Mouse (Mus musculus) kidney, embryonic 14.5 days (tissue): ENCODE data around the gene Pcolce2. TPM values are rescaled to one million over a fixed set of nuclear protein-coding genes. Genes with fewer than 3 reads are reported as not detected.

Experiments
- ATAC-seq: fragments of 200-750 bp; cut with Nextera tagmentation; 2 replicates; pipeline ENCODE4 v1.8.0; 2017; ENCODE audit warnings: moderate number of reproducible peaks, mild to moderate bottlenecking, moderate TSS enrichment, moderate library complexity; ENCODE audit not compliant: low FRiP score, low TSS enrichment
- H3K27ac ChIP-seq: fragments of 300-500 bp; sonication (generic); 2 replicates; pipeline ENCODE4 v1.5.1; 2014; ENCODE audit warnings: low read depth, mild to moderate bottlenecking, low read length, moderate library complexity, mixed read lengths
- H3K27me3 ChIP-seq: fragments of 300-500 bp; sonication (generic); 2 replicates; pipeline ENCODE4 v1.6.1; 2014; ENCODE audit warnings: mild to moderate bottlenecking, low read length; ENCODE audit not compliant: control insufficient read depth, insufficient read depth
- H3K36me3 ChIP-seq: fragments of 300-500 bp; sonication (generic); 2 replicates; pipeline ENCODE4 v1.6.1; 2014; ENCODE audit warnings: low read length, mixed read lengths; ENCODE audit not compliant: control insufficient read depth, insufficient read depth
- H3K4me1 ChIP-seq: fragments of 300-500 bp; sonication (generic); 2 replicates; pipeline ENCODE4 v1.6.1; 2014; ENCODE audit warnings: low read length, mixed read lengths; ENCODE audit not compliant: control insufficient read depth, insufficient read depth
- H3K4me2 ChIP-seq: fragments of 300-500 bp; sonication (generic); replicated peaks from 2 replicates; pipeline ENCODE4 v1.6.1; 2014; ENCODE audit warnings: low read depth, mild to moderate bottlenecking, low read length
- H3K4me3 ChIP-seq: fragments of 300-500 bp; sonication (generic); 2 replicates; pipeline ENCODE4 v1.5.1; 2014; ENCODE audit warnings: mild to moderate bottlenecking, low read length
- H3K9ac ChIP-seq: fragments of 300-500 bp; sonication (generic); 2 replicates; pipeline ENCODE4 v1.6.1; 2014; ENCODE audit warnings: low read depth, mild to moderate bottlenecking, low read length, moderate library complexity
- H3K9me3 ChIP-seq: fragments of 300-500 bp; sonication (generic); 2 replicates; pipeline ENCODE4 v1.6.1; 2016; ENCODE audit warnings: low read length; ENCODE audit not compliant: control insufficient read depth
- WGBS: fragments of 180-500 bp; shearing (Covaris S2); extraction: QIAGEN DNeasy Blood & Tissue Kit; methylation state at CpG from one replicate; pipeline ENCODE4 v1.1.7; 2014; 5-methylcytosine and 5-hydroxymethylcytosine counted together
- polyA plus RNA-seq: library from polyadenylated mRNA; unstranded; fragments of >200 nt; fragmentation: Nextera tagmentation; extraction: Ambion mirVana; gene quantifications from 2 replicates; pipeline ENCODE4 v1.2.1, GENCODE M21; 2014

Pcolce2 gene
- polyA plus RNA-seq, 1 experiment from 2014 or later: 1.5 TPM

GRCm38 (mm10) chr9:95712574-95712973, 75.2 kb downstream of the Pcolce2 start:
- no peak for ATAC-seq
- Histone ChIP-seq H3K27me3 (no peaks in the 10 kb centered on the region), H3K4me1 (no peaks in the 10 kb centered on the region), H3K4me2 (no peak overlapping the region), H3K4me3 (no peak overlapping the region), H3K9me3 (no peaks in the 10 kb centered on the region), H3K27ac (no peak overlapping the region), H3K9ac (no peak overlapping the region), H3K36me3 (no peaks in the 10 kb centered on the region)
- WGBS: 38% methylated on average over 8 of the region's 8 CpGs

GRCm38 (mm10) chr9:95736238-95736637, 98.8 kb downstream of the Pcolce2 start:
- ATAC-seq: no peak

GRCm38 (mm10) chr9:95744845-95745613, 107.6 kb downstream of the Pcolce2 start:
- 52% methylated on average over 7 of the region's 7 CpGs for WGBS
- Histone ChIP-seq H3K4me2 (no peak overlapping the region), H3K9me3 (no peaks in the 10 kb centered on the region), H3K9ac (no peak overlapping the region), H3K36me3 (no peaks in the 10 kb centered on the region), H3K27ac (no peak overlapping the region), H3K27me3 (peaks cover 8% of the 10 kb centered on the region), H3K4me1 (no peaks in the 10 kb centered on the region), H3K4me3 (no peak overlapping the region)
- ATAC-seq: no peak

More at GRCm38 (mm10) chr9:95736238-95736637, 98.8 kb downstream of the Pcolce2 start:
- no peak overlapping the region for H3K4me2 ChIP-seq
- H3K9ac ChIP-seq: no peak overlapping the region
- H3K4me3 ChIP-seq: no peak overlapping the region
- H3K27me3 ChIP-seq: no peaks in the 10 kb centered on the region
- no peaks in the 10 kb centered on the region for H3K36me3 ChIP-seq
- no peak overlapping the region for H3K27ac ChIP-seq
- H3K9me3 ChIP-seq: no peaks in the 10 kb centered on the region
- H3K4me1 ChIP-seq: no peaks in the 10 kb centered on the region

- no peak overlapping the region for H3K4me3 ChIP-seq
- H3K27ac ChIP-seq: no peak overlapping the region
- H3K4me2 ChIP-seq: no peak overlapping the region
- ATAC-seq: no peak
- no peaks in the 10 kb centered on the region for H3K36me3 ChIP-seq
- WGBS: 87% methylated on average over 5 of the region's 5 CpGs
- no peaks in the 10 kb centered on the region for H3K9me3 ChIP-seq
- H3K27me3 ChIP-seq: peaks cover 12% of the 10 kb centered on the region
- no peaks in the 10 kb centered on the region for H3K4me1 ChIP-seq
- no peak overlapping the region for H3K9ac ChIP-seq
Observed at GRCm38 (mm10) chr9:95747298-95747697, 109.9 kb downstream of the Pcolce2 start.

Other genes starting within 250 kb of the Pcolce2 start
- gene Chst2, start 230.9 kb upstream of the Pcolce2 start, polyA plus RNA-seq: 9.8 and 10.5 TPM in 2 replicates
- 163 and 164 TPM in 2 replicates for gene U2surp, start 125.6 kb upstream of the Pcolce2 start, polyA plus RNA-seq
- gene Paqr9, start 77.9 kb upstream of the Pcolce2 start, polyA plus RNA-seq: 0.46 and 0.54 TPM in 2 replicates
- 3.4 and 4.8 TPM in 2 replicates for gene Trpc1, start 112.8 kb downstream of the Pcolce2 start, polyA plus RNA-seq
- gene Pls1, start 207.7 kb downstream of the Pcolce2 start, polyA plus RNA-seq: 9.2 and 14.1 TPM in 2 replicates
- 18.1 and 27.7 TPM in 2 replicates for gene Atr, start 220.0 kb downstream of the Pcolce2 start, polyA plus RNA-seq